ENCODE assay signal across 16 mouse cellular contexts in genomic region chr14:122483024-122483385, GRCm38 (mm10). TPM values are rescaled to one million over a fixed set of nuclear protein-coding genes. Genes with fewer than 3 reads are reported as not detected.
DNase-seq lines count a peak whose midpoint lies in the region; ATAC-seq lines count a peak whose summit lies in the region.
"Had no signal": no experiment of that assay in that cellular context is flagged by ENCODE, and none has a peak within 500 bp of the region (broad histone marks: within the 10 kb centered on the region; RNA-seq: fewer than 3 reads in every experiment).

No protein-coding gene starts in this region.

- H3K4me1 ChIP-seq in forebrain, embryonic 11.5 days (replicated peaks; ENCODE audit: control insufficient read depth, insufficient read depth, low read length) = peaks cover 25% of the 10 kb centered on the region
- no peaks in the 10 kb centered on the region for H3K4me1 ChIP-seq in hindbrain, embryonic 16.5 days (ENCODE audit: control insufficient read depth, insufficient read depth, low read depth, low read length)
- H3K4me1 ChIP-seq in midbrain, embryonic 16.5 days (ENCODE audit: control insufficient read depth, insufficient read depth, low read length) = peaks cover 2% of the 10 kb centered on the region; the same call in 1 of the 2 replicates

- 3% methylated on average over 5 of the region's 5 CpGs for WGBS in forebrain, embryonic 11.5 days
- 7% methylated on average over 5 of the region's 5 CpGs for WGBS in hindbrain, embryonic 16.5 days
- WGBS in midbrain, embryonic 16.5 days = 7% methylated on average over 5 of the region's 5 CpGs

- peaks cover 41% of the 10 kb centered on the region for H3K27me3 ChIP-seq in forebrain, embryonic 11.5 days (ENCODE audit: control insufficient read depth, insufficient read depth, low read length)
- peaks cover 35% of the 10 kb centered on the region for H3K27me3 ChIP-seq in hindbrain, embryonic 16.5 days (replicated peaks; ENCODE audit: control insufficient read depth, insufficient read depth, low read length)
- peaks cover 47% of the 10 kb centered on the region for H3K27me3 ChIP-seq in midbrain, embryonic 16.5 days (ENCODE audit: control insufficient read depth, insufficient read depth, low read depth, low read length)

- no peaks in the 10 kb centered on the region for H3K9me3 ChIP-seq in forebrain, embryonic 11.5 days (ENCODE audit: control insufficient read depth, low read length)
- H3K9me3 ChIP-seq in hindbrain, embryonic 16.5 days (ENCODE audit: control insufficient read depth, low read length) = no peaks in the 10 kb centered on the region
- H3K9me3 ChIP-seq in midbrain, embryonic 16.5 days (replicated peaks; ENCODE audit: control insufficient read depth, low read length, poor library complexity, severe bottlenecking) = no peaks in the 10 kb centered on the region
- H3K9me3 ChIP-seq: heart, embryonic 12.5 days; limb, embryonic 15.5 days had no signal

- H3K36me3 ChIP-seq in forebrain, embryonic 11.5 days (ENCODE audit: control insufficient read depth, insufficient read depth, low read length) = no peaks in the 10 kb centered on the region; the same call in 1 of the 2 replicates
- H3K36me3 ChIP-seq in hindbrain, embryonic 16.5 days (ENCODE audit: control insufficient read depth, insufficient read depth, low read length) = no peaks in the 10 kb centered on the region
- no peaks in the 10 kb centered on the region for H3K36me3 ChIP-seq in midbrain, embryonic 16.5 days (ENCODE audit: control insufficient read depth, insufficient read depth, low read length)
- H3K36me3 ChIP-seq: G1E; heart, embryonic 12.5 days; limb, embryonic 15.5 days had no signal

- DNase-seq in cerebellum, adult 11-12 months = peak; percentile 29
- no peak for DNase-seq in cerebellum, adult 11 months
- DNase-seq in forebrain, embryonic 11.5 days (ENCODE audit: low spot score) = no peak
- DNase-seq in adrenal gland, adult 8-10 months = no peak
- DNase-seq in right cerebral cortex, postnatal 10 days (ENCODE audit: low spot score in 2 of 2) = no peak
- DNase-seq: right cerebral cortex, postnatal 25 days had no signal

- H3K9ac ChIP-seq in forebrain, embryonic 11.5 days (ENCODE audit: low read length) = peak overlapping the region; percentile 73
- H3K9ac ChIP-seq in hindbrain, embryonic 16.5 days (ENCODE audit: low read depth, low read length) = peak overlapping the region; percentile 67
- peak overlapping the region; percentile 62; the same call in 1 of the 2 replicates for H3K9ac ChIP-seq in midbrain, embryonic 16.5 days (ENCODE audit: low read depth, low read length)
- H3K9ac ChIP-seq: heart, embryonic 12.5 days; limb, embryonic 15.5 days had no signal

- no peak for ATAC-seq in forebrain, embryonic 11.5 days (replicated peaks; ENCODE audit: low FRiP score)
- ATAC-seq in hindbrain, embryonic 16.5 days = no peak
- no peak for ATAC-seq in midbrain, embryonic 16.5 days
- no peak for ATAC-seq in CD4-positive, CD25-positive, alpha-beta regulatory T cell, adult 4 months

- H3K27ac ChIP-seq in forebrain, embryonic 11.5 days (ENCODE audit: low read depth, low read length) = no peak overlapping the region
- peak overlapping the region; percentile 86 for H3K27ac ChIP-seq in hindbrain, embryonic 16.5 days (ENCODE audit: low read depth, low read length)
- peak overlapping the region; percentile 75 for H3K27ac ChIP-seq in midbrain, embryonic 16.5 days (ENCODE audit: low read length)
- H3K27ac ChIP-seq: limb, embryonic 15.5 days had no signal

- peak overlapping the region; percentile 55 for H3K4me2 ChIP-seq in forebrain, embryonic 11.5 days (ENCODE audit: low read depth, low read length, severe bottlenecking)
- H3K4me2 ChIP-seq in hindbrain, embryonic 16.5 days (ENCODE audit: low read length) = peak overlapping the region; percentile 56
- peak overlapping the region; percentile 56 for H3K4me2 ChIP-seq in midbrain, embryonic 16.5 days (ENCODE audit: low read length)
- H3K4me2 ChIP-seq: heart, embryonic 12.5 days; limb, embryonic 15.5 days had no signal

- H3K4me3 ChIP-seq in forebrain, embryonic 11.5 days (ENCODE audit: low read depth, low read length) = peak overlapping the region; percentile 84
- H3K4me3 ChIP-seq in hindbrain, embryonic 16.5 days (ENCODE audit: low read length) = peak overlapping the region; percentile 37
- peak overlapping the region; percentile 25; the same call in 1 of the 2 replicates for H3K4me3 ChIP-seq in midbrain, embryonic 16.5 days (ENCODE audit: low read depth, low read length)
- H3K4me3 ChIP-seq: heart, embryonic 12.5 days; limb, embryonic 15.5 days; myocyte had no signal

RNA-seq across cellular contexts. Expression of gene Gm10837, which starts 7.4 kb away (rescaled TPM):
- 0.29 and 0.48 TPM in 2 replicates for polyA plus RNA-seq in forebrain, embryonic 11.5 days (2014; fragmentation: Nextera tagmentation; extraction: Ambion mirVana)
- polyA plus RNA-seq in hindbrain, embryonic 16.5 days (2015; fragmentation: Nextera tagmentation; extraction: Ambion mirVana) = 0.80 and 0.84 TPM in 2 replicates
- 0.19 and 0.93 TPM in 2 replicates for polyA plus RNA-seq in midbrain, embryonic 16.5 days (2015; fragmentation: Nextera tagmentation; extraction: Ambion mirVana)
- not detected for total RNA-seq in adrenal gland, adult 8-10 months (2022)
- polyA plus RNA-seq in CD4-positive, CD25-positive, alpha-beta regulatory T cell, adult 4 months (2017; shearing (Covaris generic)) = not detected
- polyA plus RNA-seq: G1E; heart, embryonic 12.5 days; intestine, embryonic 14.5 days; limb, embryonic 15.5 days; lung, embryonic 16.5 days; myocyte; stomach, embryonic 14.5 days had no signal

RNA-seq across cellular contexts. Expression of gene Zic2, which starts 7.8 kb away (rescaled TPM):
- polyA plus RNA-seq in forebrain, embryonic 11.5 days (2014; fragmentation: Nextera tagmentation; extraction: Ambion mirVana) = 10.3 and 11.4 TPM in 2 replicates
- polyA plus RNA-seq in hindbrain, embryonic 16.5 days (2015; fragmentation: Nextera tagmentation; extraction: Ambion mirVana) = 7.3 and 7.8 TPM in 2 replicates
- polyA plus RNA-seq in midbrain, embryonic 16.5 days (2015; fragmentation: Nextera tagmentation; extraction: Ambion mirVana) = 6.3 and 15.2 TPM in 2 replicates
- under 1 TPM in 1 of 4 experiments, not detected in 3; 0.09 TPM for total RNA-seq in adrenal gland, adult 8-10 months (2022)
- not detected for polyA plus RNA-seq in CD4-positive, CD25-positive, alpha-beta regulatory T cell, adult 4 months (2017; shearing (Covaris generic))
- polyA plus RNA-seq: G1E; heart, embryonic 12.5 days; intestine, embryonic 14.5 days; lung, embryonic 16.5 days; stomach, embryonic 14.5 days had no signal

RNA-seq across cellular contexts. Expression of gene Zic5, which starts 17.5 kb away (rescaled TPM):
- polyA plus RNA-seq in forebrain, embryonic 11.5 days (2014; fragmentation: Nextera tagmentation; extraction: Ambion mirVana) = 28.6 and 30.0 TPM in 2 replicates
- 14.9 and 15.2 TPM in 2 replicates for polyA plus RNA-seq in hindbrain, embryonic 16.5 days (2015; fragmentation: Nextera tagmentation; extraction: Ambion mirVana)
- 9.5 and 29.0 TPM in 2 replicates for polyA plus RNA-seq in midbrain, embryonic 16.5 days (2015; fragmentation: Nextera tagmentation; extraction: Ambion mirVana)
- total RNA-seq in adrenal gland, adult 8-10 months (2022) = under 1 TPM in 1 of 4 experiments, not detected in 3; 0.23 TPM
- not detected for polyA plus RNA-seq in CD4-positive, CD25-positive, alpha-beta regulatory T cell, adult 4 months (2017; shearing (Covaris generic))
- polyA plus RNA-seq: G1E; intestine, embryonic 14.5 days; lung, embryonic 16.5 days; stomach, embryonic 14.5 days had no signal

RNA-seq across cellular contexts. Expression of gene Gm5089, which starts 32.1 kb away (rescaled TPM):
- polyA plus RNA-seq in forebrain, embryonic 11.5 days (2014; fragmentation: Nextera tagmentation; extraction: Ambion mirVana) = 1.7 and 2.4 TPM in 2 replicates
- polyA plus RNA-seq in hindbrain, embryonic 16.5 days (2015; fragmentation: Nextera tagmentation; extraction: Ambion mirVana) = 1.8 and 2.1 TPM in 2 replicates
- polyA plus RNA-seq in midbrain, embryonic 16.5 days (2015; fragmentation: Nextera tagmentation; extraction: Ambion mirVana) = 0.82 and 1.4 TPM in 2 replicates
- total RNA-seq in adrenal gland, adult 8-10 months (2022) = not detected
- polyA plus RNA-seq in CD4-positive, CD25-positive, alpha-beta regulatory T cell, adult 4 months (2017; shearing (Covaris generic)) = not detected
- polyA plus RNA-seq: G1E; heart, embryonic 12.5 days; intestine, embryonic 14.5 days; lung, embryonic 16.5 days; myocyte; stomach, embryonic 14.5 days had no signal

RNA-seq across cellular contexts. Expression of gene Pcca, which starts 51.1 kb away (rescaled TPM):
- 34.9 and 39.6 TPM in 2 replicates for polyA plus RNA-seq in forebrain, embryonic 11.5 days (2014; fragmentation: Nextera tagmentation; extraction: Ambion mirVana)
- 31.1 and 33.3 TPM in 2 replicates for polyA plus RNA-seq in hindbrain, embryonic 16.5 days (2015; fragmentation: Nextera tagmentation; extraction: Ambion mirVana)
- polyA plus RNA-seq in midbrain, embryonic 16.5 days (2015; fragmentation: Nextera tagmentation; extraction: Ambion mirVana) = 25.9 and 38.5 TPM in 2 replicates
- 100 to 1,000 TPM; 101 to 165 (median 136) TPM for total RNA-seq in adrenal gland, adult 8-10 months (2022)
- polyA plus RNA-seq in CD4-positive, CD25-positive, alpha-beta regulatory T cell, adult 4 months (2017; shearing (Covaris generic)) = 10 to 100 TPM; 18.7 to 20.9 TPM

Comparison
In these comparisons a context has a peak if more than half of its experiments do, and no peak if none do; other contexts are left out.
1. H3K4me3 ChIP-seq: peak in every context shown above with its lines; median percentile 84 in forebrain, embryonic 11.5 days; 37 in hindbrain, embryonic 16.5 days; 25 in midbrain, embryonic 16.5 days.
2. RNA of gene Zic5, which starts 17.5 kb away (polyA plus RNA-seq): 28.6 to 30.0 TPM in forebrain, embryonic 11.5 days, 14.9 to 15.2 TPM in hindbrain, embryonic 16.5 days and 9.5 to 29.0 TPM in midbrain, embryonic 16.5 days; not detected in CD4-positive, CD25-positive, alpha-beta regulatory T cell, adult 4 months; every median in the first group is over 10 times any median in the second.
3. Peak in every context shown above with its lines, with median percentiles within 50 percentile points of each other: H3K4me2 ChIP-seq and H3K9ac ChIP-seq.